Mouse (Mus musculus) E14TG2a.4 (cell line): Measurements from ENCODE around the gene Tamm41.

Experiments
- H3K27me3 ChIP-seq: 2 replicates; pipeline ENCODE4 v1.6.1; 2014; ENCODE audit warnings: low read length, control low read depth; ENCODE audit not compliant: insufficient read depth
- H3K36me3 ChIP-seq: 2 replicates; pipeline ENCODE4 v1.6.1; 2014; ENCODE audit warnings: low read length, control low read depth; ENCODE audit not compliant: insufficient read depth
- H3K4me1 ChIP-seq: replicated peaks from 2 replicates; pipeline ENCODE4 v1.6.1; 2014; ENCODE audit warnings: low read depth, low read length, control low read depth
- H3K4me3 ChIP-seq: replicated peaks from 2 replicates; pipeline ENCODE4 v1.5.1; 2014; ENCODE audit warnings: mild to moderate bottlenecking, low read length
- H3K9me3 ChIP-seq: 2 replicates; pipeline ENCODE4 v1.6.1; 2014; ENCODE audit warnings: low read length, control low read depth
- CTCF ChIP-seq: conservative IDR thresholded peaks from 2 replicates; pipeline ENCODE4 v1.5.1; 2014; ENCODE audit warnings: low read length
- NANOG ChIP-seq: IDR thresholded peaks from 2 replicates; pipeline ENCODE4 v1.6.1; 2014; ENCODE audit warnings: borderline replicate concordance, low read length, mixed read lengths
- POU5F1 ChIP-seq: IDR thresholded peaks from 2 replicates; pipeline ENCODE4 v1.6.1; 2014; ENCODE audit warnings: low read length, borderline replicate concordance

Gene Tamm41

GRCm38 (mm10) chr6:114954496-114954895 lies 83.2 kb downstream of the Tamm41 start:
- TF ChIP-seq POU5F1 (no peak), NANOG (no peak), CTCF (no peak)
- H3K4me1 ChIP-seq: peaks cover 23% of the 10 kb centered on the region
- no peaks in the 10 kb centered on the region for H3K9me3 ChIP-seq
- no peaks in the 10 kb centered on the region for H3K36me3 ChIP-seq
- no peak overlapping the region for H3K4me3 ChIP-seq
- no peaks in the 10 kb centered on the region; the same call in 1 of the 2 replicates for H3K27me3 ChIP-seq
